Mouse (Mus musculus) embryonic facial prominence, embryonic 11.5 days (tissue): ENCODE data around the gene Olfr1410. TPM values are rescaled to one million over a fixed set of nuclear protein-coding genes. Genes with fewer than 3 reads are reported as not detected.
A peak's percentile ranks its signal among the peaks of the same experiment; 100 is the strongest.

ENCODE experiments used
- ATAC-seq: fragments of 200-750 bp; cut with Nextera tagmentation; replicated peaks from 2 replicates; pipeline ENCODE4 v1.8.0; 2017; ENCODE audit warnings: low read depth; ENCODE audit not compliant: insufficient number of reproducible peaks, low FRiP score, low TSS enrichment
- DNase-seq: peaks from one replicate; pipeline ENCODE4 v3.0.0-alpha.2; 2015; ENCODE audit warnings: low spot score
- H3K27ac ChIP-seq: fragments of 300-500 bp; sonication (generic); replicated peaks from 2 replicates; pipeline ENCODE4 v1.5.1; 2014; ENCODE audit warnings: mild to moderate bottlenecking, low read depth, low read length, control low read depth
- H3K27me3 ChIP-seq: fragments of 300-500 bp; sonication (generic); 2 replicates; pipeline ENCODE4 v1.6.1; 2014; ENCODE audit warnings: mild to moderate bottlenecking, low read length, moderate library complexity, mixed read lengths; ENCODE audit not compliant: control insufficient read depth, insufficient read depth
- H3K36me3 ChIP-seq: fragments of 300-500 bp; sonication (generic); replicated peaks from 2 replicates; pipeline ENCODE4 v1.6.1; 2014; ENCODE audit warnings: low read depth, mild to moderate bottlenecking, low read length, moderate library complexity, mixed read lengths; ENCODE audit not compliant: control insufficient read depth, insufficient read depth
- H3K4me1 ChIP-seq: fragments of 300-500 bp; sonication (generic); 2 replicates; pipeline ENCODE4 v1.6.1; 2014; ENCODE audit warnings: low read length, mixed read lengths; ENCODE audit not compliant: control insufficient read depth, insufficient read depth
- H3K4me2 ChIP-seq: fragments of 300-500 bp; sonication (generic); 2 replicates; pipeline ENCODE4 v1.6.1; 2014; ENCODE audit warnings: low read depth, mild to moderate bottlenecking, control low read depth, low read length, moderate library complexity
- H3K4me3 ChIP-seq: fragments of 300-500 bp; sonication (generic); 2 replicates; pipeline ENCODE4 v1.5.1; 2014; ENCODE audit warnings: low read depth, low read length, control low read depth
- H3K9ac ChIP-seq: fragments of 300-500 bp; sonication (generic); replicated peaks from 2 replicates; pipeline ENCODE4 v1.6.1; 2014; ENCODE audit warnings: mild to moderate bottlenecking, control low read depth, low read length
- H3K9me3 ChIP-seq: fragments of 300-500 bp; sonication (generic); replicated peaks from 2 replicates; pipeline ENCODE4 v1.6.1; 2016; ENCODE audit warnings: mild to moderate bottlenecking, low read length, inconsistent platforms, mixed read lengths; ENCODE audit not compliant: control insufficient read depth
- WGBS: fragments of 180-500 bp; shearing (Covaris S2); extraction: QIAGEN DNeasy Blood & Tissue Kit; methylation state at CpG from one replicate; pipeline ENCODE4 v1.1.7; 2014; 5-methylcytosine and 5-hydroxymethylcytosine counted together
- polyA plus RNA-seq: library from polyadenylated mRNA; unstranded; fragments of >200 nt; fragmentation: Nextera tagmentation; extraction: Ambion mirVana; gene quantifications from 2 replicates; pipeline ENCODE4 v1.2.1, GENCODE M21; 2014

Gene Olfr1410
- polyA plus RNA-seq, 1 experiment from 2014 or later: not detected

- 23% methylated on average over 8 of the region's 8 CpGs for WGBS
- Histone ChIP-seq H3K9ac (no peak within 1 kb of the TSS), H3K9me3 (no peaks in the 10 kb centered on the region), H3K27me3 (no peaks in the 10 kb centered on the region), H3K4me2 (no peak within 1 kb of the TSS), H3K27ac (no peak within 1 kb of the TSS), H3K36me3 (no peaks in the 10 kb centered on the region), H3K4me1 (no peaks in the 10 kb centered on the region), H3K4me3 (no peak within 1 kb of the TSS)
- ATAC-seq (0 out of 2 replicates have a peak, but pooled peaks have one; percentile 15), DNase-seq (peak; percentile 80)
These were observed 43.1 kb downstream of the Olfr1410 start, which contains the start of gene Otos for GRCm38 (mm10) chr1:92648673-92649072. Gene Otos, minus strand, starts transcription at chr1:92648841.

- ATAC-seq (no peak), DNase-seq (no peak)
- Histone ChIP-seq H3K9ac (no peak overlapping the region), H3K4me1 (no peaks in the 10 kb centered on the region), H3K27ac (no peak overlapping the region), H3K27me3 (no peaks in the 10 kb centered on the region), H3K36me3 (no peaks in the 10 kb centered on the region), H3K9me3 (no peaks in the 10 kb centered on the region), H3K4me3 (no peak overlapping the region), H3K4me2 (no peak overlapping the region)
- 71% methylated on average over 3 of the region's 3 CpGs for WGBS
These were observed 45.9 kb downstream of the Olfr1410 start for GRCm38 (mm10) chr1:92651467-92651866.

- Histone ChIP-seq H3K4me2 (no peak overlapping the region), H3K27me3 (no peaks in the 10 kb centered on the region), H3K36me3 (no peaks in the 10 kb centered on the region), H3K27ac (no peak overlapping the region), H3K9ac (no peak overlapping the region), H3K4me3 (no peak overlapping the region), H3K4me1 (no peaks in the 10 kb centered on the region), H3K9me3 (no peaks in the 10 kb centered on the region)
- WGBS: 90% methylated on average over 3 of the region's 3 CpGs
- DNase-seq: no peak
- no peak for ATAC-seq
These were observed 47.6 kb downstream of the Olfr1410 start for GRCm38 (mm10) chr1:92653179-92653578.

GRCm38 (mm10) chr1:92654676-92655075, 49.1 kb downstream of the Olfr1410 start:
- 64% methylated on average over 2 of the region's 2 CpGs for WGBS
- H3K9ac ChIP-seq: no peak overlapping the region
- no peak overlapping the region for H3K4me3 ChIP-seq
- no peak overlapping the region for H3K27ac ChIP-seq
- no peak overlapping the region for H3K4me2 ChIP-seq
- H3K4me1 ChIP-seq: no peaks in the 10 kb centered on the region
- DNase-seq (no peak), ATAC-seq (no peak)
- H3K27me3 ChIP-seq: no peaks in the 10 kb centered on the region
- H3K9me3 ChIP-seq: no peaks in the 10 kb centered on the region
- H3K36me3 ChIP-seq: no peaks in the 10 kb centered on the region

GRCm38 (mm10) chr1:92657025-92657820, 51.6 kb downstream of the Olfr1410 start:
- no peaks in the 10 kb centered on the region for H3K27me3 ChIP-seq
- H3K36me3 ChIP-seq: no peaks in the 10 kb centered on the region
- H3K27ac ChIP-seq: no peak overlapping the region
- DNase-seq: no peak
- H3K4me1 ChIP-seq: no peaks in the 10 kb centered on the region
- H3K4me2 ChIP-seq: no peak overlapping the region
- no peak overlapping the region for H3K4me3 ChIP-seq
- WGBS: 77% methylated on average over 11 of the region's 11 CpGs
- no peak for ATAC-seq
- no peak overlapping the region for H3K9ac ChIP-seq
- H3K9me3 ChIP-seq: no peaks in the 10 kb centered on the region

GRCm38 (mm10) chr1:92659392-92659791, 53.8 kb downstream of the Olfr1410 start:
- Histone ChIP-seq H3K9me3 (no peaks in the 10 kb centered on the region), H3K27me3 (no peaks in the 10 kb centered on the region), H3K27ac (no peak overlapping the region), H3K4me3 (no peak overlapping the region), H3K4me1 (no peaks in the 10 kb centered on the region), H3K9ac (no peak overlapping the region), H3K36me3 (no peaks in the 10 kb centered on the region), H3K4me2 (no peak overlapping the region)
- no peak for ATAC-seq
- DNase-seq: no peak
- WGBS: 68% methylated on average over 5 of the region's 5 CpGs

Other genes starting within 250 kb of the Olfr1410 start
- 275 and 332 TPM in 2 replicates for gene Ndufa10, start 131.9 kb upstream of the Olfr1410 start, polyA plus RNA-seq
- gene Olfr1416, start 120.7 kb upstream of the Olfr1410 start, polyA plus RNA-seq: not detected in 2 replicates
- not detected in 2 replicates for gene Olfr1415, start 109.7 kb upstream of the Olfr1410 start, polyA plus RNA-seq
- gene Olfr1414, start 87.1 kb upstream of the Olfr1410 start, polyA plus RNA-seq: 0.22 TPM in 1 of 2 replicates, not detected in the other
- not detected in 2 replicates for gene Olfr1413, start 34.5 kb upstream of the Olfr1410 start, polyA plus RNA-seq
- gene Olfr1412, start 20.0 kb upstream of the Olfr1410 start, polyA plus RNA-seq: not detected in 2 replicates
- gene Olfr1411, start 11.4 kb upstream of the Olfr1410 start, polyA plus RNA-seq: not detected in 2 replicates
- gene Olfr12, start 12.0 kb downstream of the Olfr1410 start, polyA plus RNA-seq: 0.11 TPM in 1 of 2 replicates, not detected in the other
- 307 and 343 TPM in 2 replicates for gene Cops9, start 36.2 kb downstream of the Olfr1410 start, polyA plus RNA-seq
- gene Otos, start 43.1 kb downstream of the Olfr1410 start, polyA plus RNA-seq: 0.25 TPM in 1 of 2 replicates, not detected in the other
- 37.7 and 41.9 TPM in 2 replicates for gene Gpc1, start 225.9 kb downstream of the Olfr1410 start, polyA plus RNA-seq